Mouse (Mus musculus) MEL (cell line): ENCODE data around the gene Acaa1b. TPM values are rescaled to one million over a fixed set of nuclear protein-coding genes. Genes with fewer than 3 reads are reported as not detected.

Experiments
- DNase-seq: peaks from one replicate; pipeline ENCODE4 v3.0.0; 2011; ENCODE audit warnings: low read depth, low spot score
- H3K27ac ChIP-seq: 2 replicates; pipeline ENCODE4 v1.5.1; 2012; ENCODE audit warnings: low read depth, mild to moderate bottlenecking, control low read depth, low read length, moderate library complexity; ENCODE audit not compliant: control insufficient read depth
- H3K27me3 ChIP-seq, 2 experiments: fragments of 150-350 bp in 1 of 2; sonication (generic) in 1 of 2; 2 replicates each; pipeline ENCODE4 v1.6.1; 2012; ENCODE audit warnings: low read length in 2 of 2, mild to moderate bottlenecking in 2 of 2, improper control_type of control experiment in 1 of 2, moderate library complexity in 1 of 2; ENCODE audit not compliant: insufficient read depth in 2 of 2, control insufficient read depth in 1 of 2
- H3K36me3 ChIP-seq, 2 experiments: 2 replicates each; pipeline ENCODE4 v1.6.1; 2012 to 2014; ENCODE audit warnings: low read length in 2 of 2, improper control_type of control experiment in 1 of 2, inconsistent platforms in 1 of 2, mild to moderate bottlenecking in 1 of 2; ENCODE audit not compliant: insufficient read depth in 2 of 2, control insufficient read depth in 1 of 2
- H3K4me1 ChIP-seq, 2 experiments: fragments of 150-350 bp in 1 of 2; sonication (generic) in 1 of 2; 2 replicates each; pipeline ENCODE4 v1.6.1; 2012; ENCODE audit warnings: low read length in 2 of 2, improper control_type of control experiment in 1 of 2, mild to moderate bottlenecking in 1 of 2; ENCODE audit not compliant: insufficient read depth in 2 of 2, control insufficient read depth in 1 of 2
- H3K4me3 ChIP-seq, 2 experiments: fragments of 150-350 bp in 1 of 2; sonication (generic) in 1 of 2; 2 replicates each; pipeline ENCODE4 v1.5.1; 2012; ENCODE audit warnings: low read depth in 2 of 2, low read length in 2 of 2, mild to moderate bottlenecking in 2 of 2, moderate library complexity in 2 of 2, control low read depth in 1 of 2, improper control_type of control experiment in 1 of 2; ENCODE audit not compliant: control insufficient read depth in 1 of 2, insufficient read depth in 1 of 2
- H3K79me2 ChIP-seq: 2 replicates; pipeline ENCODE4 v1.6.1; 2012; ENCODE audit warnings: mild to moderate bottlenecking, low read length, moderate library complexity; ENCODE audit not compliant: control insufficient read depth, poor library complexity, insufficient read depth
- H3K9ac ChIP-seq: 2 replicates; pipeline ENCODE4 v1.6.1; 2012; ENCODE audit warnings: low read depth, mild to moderate bottlenecking, control low read depth, low read length, moderate library complexity; ENCODE audit not compliant: control insufficient read depth, poor library complexity, severe bottlenecking
- H3K9me3 ChIP-seq: fragments of 150-350 bp; sonication (generic); replicated peaks from 2 replicates; pipeline ENCODE4 v1.6.1; 2012; ENCODE audit warnings: mild to moderate bottlenecking, low read length, improper control_type of control experiment, moderate library complexity; ENCODE audit not compliant: insufficient read depth
- CHD1 ChIP-seq: IDR thresholded peaks from 2 replicates; pipeline ENCODE4 v1.6.1; 2012; ENCODE audit warnings: low read depth, mild to moderate bottlenecking, inconsistent platforms, low read length, improper control_type of control experiment
- CTCF ChIP-seq, 3 experiments: IDR thresholded peaks in 2 of 3; conservative IDR thresholded peaks in 1 of 3; 2 replicates each; pipeline ENCODE4 v1.5.1; 2011 to 2012; ENCODE audit warnings: low read length in 3 of 3, low read depth in 2 of 3, mild to moderate bottlenecking in 2 of 3, improper control_type of control experiment in 1 of 3, inconsistent platforms in 1 of 3, mixed read lengths in 1 of 3, moderate library complexity in 1 of 3; ENCODE audit not compliant: control insufficient read depth in 1 of 3, insufficient read depth in 1 of 3, poor library complexity in 1 of 3, severe bottlenecking in 1 of 3
- JUND ChIP-seq: IDR thresholded peaks from 2 replicates; pipeline ENCODE4 v1.6.1; 2011; ENCODE audit warnings: low read depth, mild to moderate bottlenecking, improper control_type of control experiment, low read length
- POLR2A ChIP-seq, 2 experiments: IDR thresholded peaks; 2 replicates each; pipeline ENCODE4 v1.6.1; 2011 to 2012; ENCODE audit warnings: low read length in 2 of 2, mild to moderate bottlenecking in 2 of 2, control low read depth in 1 of 2, improper control_type of control experiment in 1 of 2, low read depth in 1 of 2, moderate library complexity in 1 of 2; ENCODE audit not compliant: control insufficient read depth in 1 of 2, insufficient read depth in 1 of 2, poor library complexity in 1 of 2
- POLR2AphosphoS5 ChIP-seq: IDR thresholded peaks from 2 replicates; pipeline ENCODE4 v1.6.1; 2012; ENCODE audit warnings: low read depth, borderline replicate concordance, mild to moderate bottlenecking, inconsistent platforms, low read length, moderate library complexity, mixed read lengths
- SIN3A ChIP-seq: IDR thresholded peaks from 2 replicates; pipeline ENCODE4 v1.6.1; 2012; ENCODE audit warnings: low read length, improper control_type of control experiment, inconsistent platforms
- SMC3 ChIP-seq: IDR thresholded peaks from 2 replicates; pipeline ENCODE4 v1.6.1; 2011; ENCODE audit warnings: low read depth, low read length, improper control_type of control experiment
- TAL1 ChIP-seq: IDR thresholded peaks from 2 replicates; pipeline ENCODE4 v1.6.1; 2012; ENCODE audit warnings: mild to moderate bottlenecking, inconsistent platforms, low read length, moderate library complexity, mixed read lengths
- TBP ChIP-seq: IDR thresholded peaks from 2 replicates; pipeline ENCODE4 v1.8.0; 2011; ENCODE audit warnings: low read depth, low read length, improper control_type of control experiment
- UBTF ChIP-seq: IDR thresholded peaks from 2 replicates; pipeline ENCODE4 v1.6.1; 2012; ENCODE audit warnings: low read depth, mild to moderate bottlenecking, inconsistent platforms, low read length, improper control_type of control experiment, moderate library complexity, borderline replicate concordance; ENCODE audit not compliant: insufficient read depth
- USF2 ChIP-seq, 2 experiments: IDR thresholded peaks; 2 replicates each; pipeline ENCODE4 v1.6.1; 2011 to 2012; ENCODE audit warnings: improper control_type of control experiment in 2 of 2, low read length in 2 of 2, borderline replicate concordance in 1 of 2, inconsistent platforms in 1 of 2, low read depth in 1 of 2, mild to moderate bottlenecking in 1 of 2; ENCODE audit not compliant: insufficient read depth in 1 of 2
- ZC3H11A ChIP-seq: IDR thresholded peaks from 2 replicates; pipeline ENCODE4 v1.6.1; 2012; ENCODE audit warnings: low read depth, mild to moderate bottlenecking, inconsistent platforms, low read length, improper control_type of control experiment
- ZMIZ1 ChIP-seq: IDR thresholded peaks from 2 replicates; pipeline ENCODE4 v1.6.1; 2012; ENCODE audit warnings: low read depth, mild to moderate bottlenecking, inconsistent platforms, low read length, improper control_type of control experiment, moderate library complexity
- polyA plus RNA-seq, 2 experiments: library from polyadenylated mRNA; stranded (reverse) in 1 of 2; unstranded in 1 of 2; fragments of >175 nt in 1 of 2; fragments of >200 nt in 1 of 2; gene quantifications; 2 replicates each; pipeline versions ENCODE4 v1.2.1 to v1.2.4; 2012; ENCODE audit warnings: low replicate concordance in 2 of 2, low read depth in 1 of 2; ENCODE audit not compliant: insufficient read length in 2 of 2, insufficient read depth in 1 of 2, missing spikeins in 1 of 2
- total RNA-seq: library from RNA; depleted of rRNA; stranded (reverse); fragments of 300-350 nt; gene quantifications from 2 replicates; pipeline ENCODE4 v1.2.3, GENCODE M21; 2012; rRNA removed

Gene Acaa1b
- total and polyA plus RNA-seq, 3 experiments, result 1.3 to 1.9 TPM; not detected in 1

- TF ChIP-seq TBP (peak; percentile 57; the same call in 1 of the 2 replicates), JUND (no peak), ZC3H11A (no peak), USF2 (IDR thresholded peaks at IDR 0.05; ENCODE audit: borderline replicate concordance in 1 of 2, insufficient read depth in 1 of 2, low read depth in 1 of 2, low read length in 2 of 2) (no peak), SIN3A (peak; percentile 99), TAL1 (no peak), CHD1 (no peak), POLR2AphosphoS5 (no peak), UBTF (no peak), POLR2A (IDR thresholded peaks at IDR 0.05; ENCODE audit: control insufficient read depth in 1 of 2, insufficient read depth in 1 of 2, low read depth in 1 of 2, low read length in 2 of 2, poor library complexity in 1 of 2) (peak in 1 of 2 experiments; percentile 66; a peak in 2 of 4 replicates), ZMIZ1 (peak; percentile 69; the same call in 1 of the 2 replicates), SMC3 (peak; percentile 45; the same call in 1 of the 2 replicates), CTCF (IDR thresholded peaks at IDR 0.05 in 2 of 3, conservative IDR thresholded peaks at IDR 0.05 in 1 of 3; ENCODE audit: control insufficient read depth in 1 of 3, insufficient read depth in 1 of 3, low read depth in 2 of 3, low read length in 3 of 3, poor library complexity in 1 of 3, severe bottlenecking in 1 of 3) (peak; percentile 26 to 54 (median 44); a peak in 5 of 6 replicates)
- TF ChIP-seq, all 39 proteins: peak for 17
Measured at GRCm38 (mm10) chr9:119101992-119102782, 54.7 kb downstream of the Acaa1b start, which contains the start of gene Dlec1 (continued).

GRCm38 (mm10) chr9:119100177-119100898 lies 56.6 kb downstream of the Acaa1b start:
- H3K36me3 ChIP-seq, result peaks cover 0 to 3% of the 10 kb centered on the region in 2 experiments; a peak in 2 of 4 replicates
- no peak for TF ChIP-seq POLR2AphosphoS5
- TF ChIP-seq, all 39 proteins: peak for 0
- Histone ChIP-seq H3K27ac (no peak overlapping the region), H3K79me2 (no peaks in the 10 kb centered on the region; the same call in 1 of the 2 replicates), H3K9ac (no peak overlapping the region), H3K9me3 (no peaks in the 10 kb centered on the region), H3K4me3 (no peak overlapping the region), H3K27me3 (peaks cover 4 to 5% of the 10 kb centered on the region in 2 experiments; a peak in 3 of 4 replicates), H3K4me1 (peaks cover 0 to 8% of the 10 kb centered on the region in 2 experiments; a peak in 1 of 4 replicates)
- DNase-seq, result peak; percentile 40

Other genes with a start within 250 kb of the Acaa1b start
- 15.3 and 15.9 TPM in 2 replicates for gene Ctdspl, start 230.6 kb downstream of the Acaa1b start, total RNA-seq
- 10 to 100 TPM in 1 of 2 experiments, not detected in 1; 20.7 TPM for gene Ctdspl, start 230.6 kb downstream of the Acaa1b start, polyA plus RNA-seq
- gene Vill, start 104.3 kb downstream of the Acaa1b start, total RNA-seq, result 76.2 and 83.3 TPM in 2 replicates
- gene Vill, start 104.3 kb downstream of the Acaa1b start, polyA plus RNA-seq, result 100 to 1,000 TPM in 1 of 2 experiments, 10 to 100 TPM in 1; 90.9 to 197 TPM
- not detected in 2 replicates for gene Plcd1, start 63.6 kb downstream of the Acaa1b start, total RNA-seq
- gene Plcd1, start 63.6 kb downstream of the Acaa1b start, polyA plus RNA-seq, result under 1 TPM in 1 of 2 experiments, not detected in 1; 0.36 TPM
- not detected in 2 replicates for gene Dlec1, start 54.6 kb downstream of the Acaa1b start, total RNA-seq
- gene Dlec1, start 54.6 kb downstream of the Acaa1b start, polyA plus RNA-seq, result under 1 TPM in 1 of 2 experiments, not detected in 1; 0.22 TPM
- gene Gm47289, start 2.1 kb upstream of the Acaa1b start, total RNA-seq, result not detected in 2 replicates
- not detected for gene Gm47289, start 2.1 kb upstream of the Acaa1b start, polyA plus RNA-seq
- not detected in 2 replicates for gene Slc22a13, start 52.0 kb upstream of the Acaa1b start, total RNA-seq
- gene Slc22a13, start 52.0 kb upstream of the Acaa1b start, polyA plus RNA-seq, result under 1 TPM in 1 of 2 experiments, not detected in 1; 0.04 TPM
- 25.6 and 27.8 TPM in 2 replicates for gene Oxsr1, start 165.3 kb upstream of the Acaa1b start, total RNA-seq
- 100 to 1,000 TPM in 1 of 2 experiments, 10 to 100 TPM in 1; 37.6 to 304 TPM for gene Oxsr1, start 165.3 kb upstream of the Acaa1b start, polyA plus RNA-seq
- 19.5 and 23.1 TPM in 2 replicates for gene Acaa1a, start 182.6 kb upstream of the Acaa1b start, total RNA-seq
- 10 to 100 TPM in 1 of 2 experiments, not detected in 1; 22.1 TPM for gene Acaa1a, start 182.6 kb upstream of the Acaa1b start, polyA plus RNA-seq
- 17.8 and 20.7 TPM in 2 replicates for gene Myd88, start 184.3 kb upstream of the Acaa1b start, total RNA-seq
- 10 to 100 TPM in 1 of 2 experiments, not detected in 1; 39.7 TPM for gene Myd88, start 184.3 kb upstream of the Acaa1b start, polyA plus RNA-seq
- 3.8 and 4.3 TPM in 2 replicates for gene Xylb, start 200.3 kb upstream of the Acaa1b start, total RNA-seq
- 10 to 100 TPM in 1 of 2 experiments, not detected in 1; 12.9 TPM for gene Xylb, start 200.3 kb upstream of the Acaa1b start, polyA plus RNA-seq
- not detected in 2 replicates for gene Slc22a14, start 208.5 kb upstream of the Acaa1b start, total RNA-seq
- gene Slc22a14, start 208.5 kb upstream of the Acaa1b start, polyA plus RNA-seq, result not detected
- 0.81 and 1.7 TPM in 2 replicates for gene Acvr2b, start 245.0 kb upstream of the Acaa1b start, total RNA-seq
- 1 to 10 TPM in 1 of 2 experiments, not detected in 1; 1.9 TPM for gene Acvr2b, start 245.0 kb upstream of the Acaa1b start, polyA plus RNA-seq